Mouse (Mus musculus): Measurements from ENCODE around the gene Tcl1b3. TPM values are rescaled to one million over a fixed set of nuclear protein-coding genes. Genes with fewer than 3 reads are reported as not detected.
"Not testable (repeated sequence)": the region's sequence is repeated elsewhere in the genome, so short reads cannot be mapped to it uniquely, and the experiment has no call there.

The Tcl1b3 gene
- polyA plus RNA-seq, 2 experiments = not detected

DNA sequence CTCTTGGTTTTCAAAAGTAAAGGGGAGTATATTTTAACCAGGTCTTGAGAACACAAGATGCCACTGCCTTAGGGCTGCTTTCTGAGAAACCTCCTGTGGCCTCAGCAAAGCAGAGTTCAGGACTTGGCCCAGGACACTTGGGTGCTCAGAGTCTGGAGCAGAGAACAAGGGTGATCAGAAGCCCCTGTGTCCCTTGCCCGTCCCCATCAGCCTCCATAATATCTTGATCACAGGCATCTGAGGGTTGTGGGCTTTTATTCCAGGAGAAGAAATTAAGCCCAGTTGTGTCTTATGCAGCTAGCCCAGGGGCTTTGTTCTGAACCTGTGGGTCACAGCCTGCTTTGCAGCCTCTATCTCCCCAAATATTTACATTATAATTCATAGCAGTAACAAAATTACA lies 10.8 kb downstream of the Tcl1b3 start, which contains the start of gene Tcl1b4:
TSS of gene Tcl1b4 (plus strand) at position 301 of the 400 bp plus-strand sequence.
- H3K4me3 ChIP-seq (replicated peaks; ENCODE audit: low read length); ATAC-seq (ENCODE audit: low FRiP score, low read depth); H3K9me3 ChIP-seq (ENCODE audit: control insufficient read depth, low read length); H3K4me1 ChIP-seq (ENCODE audit: control insufficient read depth, insufficient read depth, low read length); H3K9ac ChIP-seq (ENCODE audit: low read depth, low read length, severe bottlenecking); H3K4me2 ChIP-seq (replicated peaks; ENCODE audit: low read depth, low read length, severe bottlenecking); H3K27me3 ChIP-seq (ENCODE audit: control insufficient read depth, insufficient read depth, low read length); H3K36me3 ChIP-seq (ENCODE audit: control insufficient read depth, insufficient read depth, low read length); H3K27ac ChIP-seq (replicated peaks; ENCODE audit: low read depth, low read length); DNase-seq (ENCODE audit: low spot score): not testable (repeated sequence)
- 57% methylated on average over 1 of the region's 1 CpGs for WGBS

DNA sequence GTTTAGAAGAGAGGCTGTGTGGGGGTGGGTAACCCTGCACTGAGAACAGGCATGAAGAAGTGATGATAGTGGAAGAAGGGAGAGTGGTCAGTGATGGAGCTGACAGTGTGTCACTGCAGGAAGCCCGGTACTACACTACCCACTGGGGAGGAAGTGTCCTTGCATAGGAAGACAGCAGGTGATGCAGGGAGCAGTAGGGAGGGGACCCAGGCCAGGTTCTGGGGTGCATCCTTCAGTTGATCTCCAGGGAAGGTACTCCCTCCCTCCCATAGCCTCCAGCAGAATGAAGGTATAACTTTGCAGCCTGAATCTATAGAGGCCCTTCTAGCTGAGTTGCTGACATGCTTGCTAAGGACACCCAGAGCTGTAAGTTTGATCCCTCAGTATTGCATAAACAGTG lies 16.2 kb downstream of the Tcl1b3 start:
- Histone ChIP-seq H3K27me3 (ENCODE audit: control insufficient read depth, insufficient read depth, low read length) (no peaks in the 10 kb centered on the region), H3K4me2 (replicated peaks; ENCODE audit: low read depth, low read length, severe bottlenecking) (no peak overlapping the region), H3K9me3 (ENCODE audit: control insufficient read depth, low read length) (no peaks in the 10 kb centered on the region), H3K9ac (ENCODE audit: low read depth, low read length, severe bottlenecking) (no peak overlapping the region), H3K36me3 (ENCODE audit: control insufficient read depth, insufficient read depth, low read length) (no peaks in the 10 kb centered on the region), H3K27ac (replicated peaks; ENCODE audit: low read depth, low read length) (no peak overlapping the region), H3K4me3 (replicated peaks; ENCODE audit: low read length) (no peak overlapping the region), H3K4me1 (ENCODE audit: control insufficient read depth, insufficient read depth, low read length) (peaks cover 5% of the 10 kb centered on the region; the same call in 1 of the 2 replicates)
- no peak for TF ChIP-seq POLR2A (IDR thresholded peaks at IDR 0.05; ENCODE audit: borderline replicate concordance, extremely low read depth, insufficient read depth, insufficient read length)
- no peak for DNase-seq (ENCODE audit: low spot score)
- no peak for ATAC-seq (ENCODE audit: low FRiP score, low read depth)
- 67% methylated on average over 1 of the region's 1 CpGs for WGBS

DNA sequence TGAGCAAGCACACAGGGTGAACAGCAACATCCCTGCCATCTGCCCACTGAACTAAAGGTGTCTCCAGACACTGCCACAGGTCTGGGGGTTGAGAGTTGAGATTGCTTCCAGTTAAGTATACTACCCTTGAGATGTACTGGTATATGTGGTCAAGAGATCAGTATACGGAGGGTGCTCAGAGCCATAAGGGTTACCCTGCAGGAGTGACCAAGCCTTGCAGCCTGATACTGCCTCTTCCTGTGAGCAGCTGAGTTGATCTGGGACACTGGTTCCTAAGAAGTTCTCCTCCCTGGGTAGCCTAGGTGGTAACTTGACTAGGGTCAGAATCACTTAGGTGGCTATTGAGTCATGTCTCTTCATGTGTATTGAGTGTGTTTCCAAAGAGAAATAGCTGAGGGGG lies 17.6 kb downstream of the Tcl1b3 start:
- Histone ChIP-seq H3K9ac (ENCODE audit: low read depth, low read length, severe bottlenecking) (no peak overlapping the region), H3K9me3 (ENCODE audit: control insufficient read depth, low read length) (no peaks in the 10 kb centered on the region), H3K4me2 (replicated peaks; ENCODE audit: low read depth, low read length, severe bottlenecking) (no peak overlapping the region), H3K4me3 (replicated peaks; ENCODE audit: low read length) (no peak overlapping the region), H3K27ac (replicated peaks; ENCODE audit: low read depth, low read length) (no peak overlapping the region), H3K36me3 (ENCODE audit: control insufficient read depth, insufficient read depth, low read length) (no peaks in the 10 kb centered on the region), H3K4me1 (ENCODE audit: control insufficient read depth, insufficient read depth, low read length) (peaks cover 6% of the 10 kb centered on the region; the same call in 1 of the 2 replicates), H3K27me3 (ENCODE audit: control insufficient read depth, insufficient read depth, low read length) (no peaks in the 10 kb centered on the region)
- ATAC-seq (ENCODE audit: low FRiP score, low read depth) = no peak
- no peak for TF ChIP-seq POLR2A (IDR thresholded peaks at IDR 0.05; ENCODE audit: borderline replicate concordance, extremely low read depth, insufficient read depth, insufficient read length)
- no peak for DNase-seq (ENCODE audit: low spot score)
- WGBS = 91% methylated on average over 1 of the region's 1 CpGs

DNA sequence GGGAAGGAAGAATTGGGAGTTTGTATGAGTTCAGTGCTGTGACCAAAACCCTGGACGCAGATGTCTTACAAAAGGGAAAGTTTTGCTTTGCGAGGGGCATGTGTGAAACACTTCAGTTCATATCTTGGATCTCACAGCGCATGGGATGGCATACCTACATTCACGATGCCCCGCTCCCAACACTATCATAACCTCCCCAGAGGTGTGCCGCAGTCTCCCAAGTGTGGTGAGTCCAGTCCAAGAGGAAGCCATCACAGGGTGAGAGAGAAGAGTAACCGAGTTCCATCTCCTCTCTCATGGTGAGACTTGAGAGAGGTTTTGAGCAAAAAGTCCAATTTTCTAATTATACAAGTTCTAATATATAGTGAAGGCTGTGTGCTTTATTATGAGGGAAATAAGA lies 18.4 kb downstream of the Tcl1b3 start:
- no peaks in the 10 kb centered on the region for H3K9me3 ChIP-seq (ENCODE audit: control insufficient read depth, low read length)
- 96% methylated on average over 7 of the region's 7 CpGs for WGBS

DNA sequence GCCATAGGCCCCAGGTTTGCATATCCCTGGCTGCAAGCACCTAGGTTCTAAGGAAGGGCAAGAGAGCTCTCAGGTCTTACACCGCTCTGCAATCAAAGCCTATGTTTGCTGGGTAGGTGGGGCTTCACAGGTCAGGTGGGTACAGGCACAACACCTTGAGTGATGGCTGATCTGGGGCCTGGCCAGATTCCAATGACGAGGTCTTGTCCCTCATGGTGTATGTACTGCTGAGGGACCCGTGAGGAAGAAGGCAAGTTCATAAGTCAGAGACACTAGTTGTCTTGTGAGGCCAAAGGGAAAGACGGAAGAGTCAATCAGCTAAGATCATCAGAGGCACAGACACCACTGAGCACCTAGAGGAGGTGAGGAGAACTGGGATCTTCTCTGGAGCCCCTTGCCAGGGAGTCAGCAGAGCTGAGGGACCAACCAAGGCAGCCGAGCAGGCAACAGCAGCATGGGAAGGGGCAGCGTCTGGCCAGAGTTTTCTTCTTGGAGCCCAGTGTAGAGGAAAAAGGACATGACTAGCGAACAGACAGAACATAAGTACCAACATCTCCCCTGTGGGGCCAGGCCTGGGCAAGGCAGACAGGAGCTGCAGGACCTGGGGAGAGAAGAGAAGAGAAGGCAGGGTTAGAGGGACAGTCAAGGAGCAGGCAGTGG lies 26.4 kb downstream of the Tcl1b3 start:
- no peak for ATAC-seq (ENCODE audit: low FRiP score, low read depth)
- no peaks in the 10 kb centered on the region for H3K36me3 ChIP-seq (ENCODE audit: control insufficient read depth, insufficient read depth, low read length)
- no peak overlapping the region for H3K4me2 ChIP-seq (replicated peaks; ENCODE audit: low read depth, low read length, severe bottlenecking)
- H3K4me3 ChIP-seq (replicated peaks; ENCODE audit: low read length) = no peak overlapping the region
- H3K27ac ChIP-seq (replicated peaks; ENCODE audit: low read depth, low read length) = no peak overlapping the region
- no peaks in the 10 kb centered on the region for H3K4me1 ChIP-seq (ENCODE audit: control insufficient read depth, insufficient read depth, low read length)
- H3K27me3 ChIP-seq (ENCODE audit: control insufficient read depth, insufficient read depth, low read length) = no peaks in the 10 kb centered on the region
- no peak for DNase-seq (ENCODE audit: low spot score)
- no peak for TF ChIP-seq POLR2A (IDR thresholded peaks at IDR 0.05; ENCODE audit: borderline replicate concordance, extremely low read depth, insufficient read depth, insufficient read length)
- H3K9ac ChIP-seq (ENCODE audit: low read depth, low read length, severe bottlenecking) = no peak overlapping the region
- WGBS = 90% methylated on average over 7 of the region's 7 CpGs
- no peaks in the 10 kb centered on the region for H3K9me3 ChIP-seq (ENCODE audit: control insufficient read depth, low read length)

More for the DNA sequence above, 18.4 kb downstream of the Tcl1b3 start:
- H3K27ac ChIP-seq (replicated peaks; ENCODE audit: low read depth, low read length) = no peak overlapping the region
- no peak overlapping the region for H3K4me3 ChIP-seq (replicated peaks; ENCODE audit: low read length)
- no peaks in the 10 kb centered on the region for H3K36me3 ChIP-seq (ENCODE audit: control insufficient read depth, insufficient read depth, low read length)
- no peak overlapping the region for H3K4me2 ChIP-seq (replicated peaks; ENCODE audit: low read depth, low read length, severe bottlenecking)
- H3K27me3 ChIP-seq (ENCODE audit: control insufficient read depth, insufficient read depth, low read length) = no peaks in the 10 kb centered on the region
- no peak overlapping the region for H3K9ac ChIP-seq (ENCODE audit: low read depth, low read length, severe bottlenecking)
- TF ChIP-seq POLR2A (IDR thresholded peaks at IDR 0.05; ENCODE audit: borderline replicate concordance, extremely low read depth, insufficient read depth, insufficient read length) = no peak
- DNase-seq (ENCODE audit: low spot score) (no peak), ATAC-seq (ENCODE audit: low FRiP score, low read depth) (no peak)
- peaks cover 6% of the 10 kb centered on the region; the same call in 1 of the 2 replicates for H3K4me1 ChIP-seq (ENCODE audit: control insufficient read depth, insufficient read depth, low read length)
